Mouse (Mus musculus) adrenal gland, adult 8-10 months (tissue): Measurements from ENCODE around the gene Peg12. TPM values are rescaled to one million over a fixed set of nuclear protein-coding genes. Genes with fewer than 3 reads are reported as not detected.

Experiments
- total RNA-seq, 4 experiments: library from RNA; stranded (reverse); gene quantifications; 2 replicates each; pipeline ENCODE4 v1.2.4; 2022

Gene Peg12
- total RNA-seq, 4 experiments from 2014 or later, result 1.1 to 2.0 (median 1.6) TPM

Other genes starting within 250 kb of the Peg12 start
- 10 to 100 TPM; 77.2 to 92.4 (median 89.0) TPM for gene Ndn, start 117.9 kb downstream of the Peg12 start, total RNA-seq
- gene Magel2, start 87.5 kb downstream of the Peg12 start, total RNA-seq, result 1 to 10 TPM; 1.7 to 2.0 (median 1.8) TPM
- 1 to 10 TPM; 1.3 to 2.6 (median 1.8) TPM for gene Mkrn3, start 44.4 kb downstream of the Peg12 start, total RNA-seq